ENCODE assay signal across 7 mouse cellular contexts in the genomic region with DNA sequence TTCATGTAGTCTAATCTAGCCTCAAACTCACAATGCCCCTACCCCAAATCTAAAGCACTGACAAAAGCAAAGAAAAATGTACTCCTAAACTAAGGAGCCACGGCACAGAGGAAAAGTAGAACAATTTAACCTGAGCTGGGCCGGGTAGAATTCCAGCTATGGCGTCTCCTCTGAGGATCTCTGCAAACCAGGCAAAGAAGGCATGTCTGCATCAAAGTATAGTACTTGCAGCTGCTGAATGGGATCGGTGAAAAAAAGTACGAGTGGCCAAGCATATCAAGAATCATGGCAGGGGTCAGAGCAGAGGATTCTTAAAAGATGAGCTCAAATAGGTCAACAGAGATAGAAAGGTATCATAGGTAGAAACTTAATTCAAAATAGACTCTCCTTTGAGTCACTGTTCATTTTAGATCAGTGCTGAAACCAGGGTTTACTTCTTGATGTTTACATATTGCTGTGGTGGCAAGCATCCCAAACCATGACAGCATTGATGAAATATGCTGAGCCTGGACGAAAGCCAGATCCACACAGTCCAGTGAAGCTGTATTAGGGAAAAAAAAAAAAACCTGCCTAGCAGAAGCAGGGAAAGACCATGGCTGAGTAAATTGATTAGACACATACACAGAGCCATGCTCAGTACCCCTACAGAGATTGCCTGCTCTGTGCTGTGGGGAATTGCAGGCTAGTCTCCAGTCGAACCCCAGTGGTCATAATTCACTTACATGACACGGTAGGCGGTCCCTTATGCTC.
A peak's percentile ranks its signal among the peaks of the same experiment; 100 is the strongest.
DNase-seq lines count a peak whose midpoint lies in the region; ATAC-seq lines count a peak whose summit lies in the region.

No protein-coding gene starts in this region.

- no peak overlapping the region for H3K27ac ChIP-seq in hindbrain, embryonic 13.5 days
- no peak overlapping the region for H3K27ac ChIP-seq in lung, embryonic 15.5 days

- H3K36me3 ChIP-seq in hindbrain, embryonic 13.5 days: no peaks in the 10 kb centered on the region
- no peaks in the 10 kb centered on the region for H3K36me3 ChIP-seq in lung, embryonic 15.5 days

- no peaks in the 10 kb centered on the region for H3K4me1 ChIP-seq in hindbrain, embryonic 13.5 days (replicated peaks)
- no peaks in the 10 kb centered on the region for H3K4me1 ChIP-seq in lung, embryonic 15.5 days

- no peak overlapping the region for H3K4me3 ChIP-seq in hindbrain, embryonic 13.5 days
- no peak overlapping the region for H3K4me3 ChIP-seq in lung, embryonic 15.5 days

- no peak overlapping the region for H3K9ac ChIP-seq in hindbrain, embryonic 13.5 days
- no peak overlapping the region for H3K9ac ChIP-seq in lung, embryonic 15.5 days

- 68% methylated on average over 9 of the region's 9 CpGs for WGBS in hindbrain, embryonic 13.5 days
- WGBS in lung, embryonic 15.5 days: 42% methylated on average over 9 of the region's 9 CpGs

- no peak overlapping the region for H3K4me2 ChIP-seq in hindbrain, embryonic 13.5 days
- H3K4me2 ChIP-seq in lung, embryonic 15.5 days: no peak overlapping the region

- DNase-seq in right cerebral cortex, postnatal 10 days (ENCODE audit: low spot score in 2 of 2): peak; percentile 22 to 25
- DNase-seq in right cerebral cortex, postnatal 25 days: no peak
- DNase-seq in cerebellum, adult 8-10 months: peak; percentile 39
- no peak for DNase-seq in thymus, postnatal 4 days
- no peak for DNase-seq in gastrocnemius, postnatal 25 days

- no peaks in the 10 kb centered on the region for H3K27me3 ChIP-seq in hindbrain, embryonic 13.5 days
- H3K27me3 ChIP-seq in lung, embryonic 15.5 days: no peaks in the 10 kb centered on the region

- ATAC-seq in hindbrain, embryonic 13.5 days (ENCODE audit: low FRiP score): peak; percentile 92
- peak; percentile 70; the same call in 1 of the 2 replicates for ATAC-seq in lung, embryonic 15.5 days (ENCODE audit: borderline replicate concordance, extremely low read depth, low FRiP score, low TSS enrichment)

- H3K9me3 ChIP-seq in hindbrain, embryonic 13.5 days: no peaks in the 10 kb centered on the region
- H3K9me3 ChIP-seq in lung, embryonic 15.5 days: no peaks in the 10 kb centered on the region

Comparison
In these comparisons a context has a peak if more than half of its experiments do, and no peak if none do; other contexts are left out.
1. DNase-seq: peak in right cerebral cortex, postnatal 10 days (2 of 2) and cerebellum, adult 8-10 months (single experiment); none in right cerebral cortex, postnatal 25 days (single experiment), thymus, postnatal 4 days (single experiment) and gastrocnemius, postnatal 25 days (single experiment).